ENCODE assay signal across 12 mouse cellular contexts in genomic region chr3:37747258-37748001, GRCm38 (mm10). TPM values are rescaled to one million over a fixed set of nuclear protein-coding genes. Genes with fewer than 3 reads are reported as not detected.
A peak's percentile ranks its signal among the peaks of the same experiment; 100 is the strongest.
DNase-seq lines count a peak whose midpoint lies in the region; ATAC-seq and TF ChIP-seq lines count a peak whose summit lies in the region.
"Had no signal": no experiment of that assay in that cellular context is flagged by ENCODE, and none has a peak within 500 bp of the region (broad histone marks: within the 10 kb centered on the region; RNA-seq: fewer than 3 reads in every experiment).

No protein-coding gene starts in this region.

- H3K9me3 ChIP-seq in lung, embryonic 15.5 days = no peaks in the 10 kb centered on the region
- H3K9me3 ChIP-seq in liver, embryonic 12.5 days (replicated peaks) = no peaks in the 10 kb centered on the region
- no peaks in the 10 kb centered on the region for H3K9me3 ChIP-seq in midbrain, embryonic 14.5 days (ENCODE audit: control insufficient read depth, low read length)
- H3K9me3 ChIP-seq: hindbrain, embryonic 13.5 days had no signal

- TF ChIP-seq POLR2A in small intestine, adult 2 months (IDR thresholded peaks at IDR 0.05; ENCODE audit: low read depth, low read length) = no peak

- WGBS in lung, embryonic 15.5 days = 70% methylated on average over 9 of the region's 9 CpGs
- WGBS in liver, embryonic 12.5 days (ENCODE audit: insufficient replicate concordance) = 50% methylated on average over 9 of the region's 9 CpGs
- WGBS in small intestine, adult 2 months = 49% methylated on average over 9 of the region's 9 CpGs
- 90% methylated on average over 9 of the region's 9 CpGs for WGBS in midbrain, embryonic 14.5 days

- no peak overlapping the region for H3K4me3 ChIP-seq in lung, embryonic 15.5 days
- H3K4me3 ChIP-seq in liver, embryonic 12.5 days = no peak overlapping the region
- H3K4me3 ChIP-seq in small intestine, adult 2 months (ENCODE audit: low read depth, low read length) = no peak overlapping the region
- H3K4me3 ChIP-seq in midbrain, embryonic 14.5 days (replicated peaks; ENCODE audit: low read depth, low read length) = no peak overlapping the region
- H3K4me3 ChIP-seq: heart, adult 2 months; hindbrain, embryonic 13.5 days; layer of hippocampus, adult 2 months; limb, embryonic 13.5 days had no signal

- no peak for TF ChIP-seq CTCF in small intestine, adult 2 months (IDR thresholded peaks at IDR 0.05; ENCODE audit: extremely low read depth, insufficient read length, insufficient replicate concordance, low read depth, low read length)

- no peaks in the 10 kb centered on the region for H3K36me3 ChIP-seq in lung, embryonic 15.5 days
- H3K36me3 ChIP-seq in liver, embryonic 12.5 days = no peaks in the 10 kb centered on the region
- no peaks in the 10 kb centered on the region for H3K36me3 ChIP-seq in small intestine, adult 2 months (ENCODE audit: control insufficient read depth, insufficient read depth, low read length)
- no peaks in the 10 kb centered on the region for H3K36me3 ChIP-seq in midbrain, embryonic 14.5 days (ENCODE audit: control insufficient read depth, insufficient read depth, low read length)
- H3K36me3 ChIP-seq: hindbrain, embryonic 13.5 days; limb, embryonic 13.5 days had no signal

- H3K27me3 ChIP-seq in lung, embryonic 15.5 days = peaks cover 9% of the 10 kb centered on the region; the same call in 1 of the 2 replicates
- H3K27me3 ChIP-seq in liver, embryonic 12.5 days (replicated peaks) = no peaks in the 10 kb centered on the region
- H3K27me3 ChIP-seq in small intestine, adult 2 months (ENCODE audit: control insufficient read depth, insufficient read depth, low read length) = no peaks in the 10 kb centered on the region
- no peaks in the 10 kb centered on the region for H3K27me3 ChIP-seq in midbrain, embryonic 14.5 days (ENCODE audit: control insufficient read depth, insufficient read depth, low read length)
- H3K27me3 ChIP-seq: hindbrain, embryonic 13.5 days; limb, embryonic 13.5 days had no signal

- no peaks in the 10 kb centered on the region for H3K4me1 ChIP-seq in lung, embryonic 15.5 days
- H3K4me1 ChIP-seq in liver, embryonic 12.5 days = peaks cover 20% of the 10 kb centered on the region
- H3K4me1 ChIP-seq in small intestine, adult 2 months (ENCODE audit: control insufficient read depth, insufficient read depth, insufficient read length, low read length) = peaks cover 15% of the 10 kb centered on the region
- H3K4me1 ChIP-seq in midbrain, embryonic 14.5 days (ENCODE audit: control insufficient read depth, insufficient read depth, low read length) = no peaks in the 10 kb centered on the region
- H3K4me1 ChIP-seq: hindbrain, embryonic 13.5 days had no signal

- ATAC-seq in lung, embryonic 15.5 days (ENCODE audit: borderline replicate concordance, extremely low read depth, low FRiP score, low TSS enrichment) = 0 out of 2 replicates have a peak, but pooled peaks have one; percentile 23
- ATAC-seq in common myeloid progenitor, adult 5-6 weeks (replicated peaks; ENCODE audit: low read depth, poor library complexity, severe bottlenecking) = peak; percentile 13; the same call in 1 of the 2 replicates
- ATAC-seq in liver, embryonic 12.5 days = peak; percentile 44
- no peak for ATAC-seq in midbrain, embryonic 14.5 days (ENCODE audit: low FRiP score, low TSS enrichment)

- H3K27ac ChIP-seq in lung, embryonic 15.5 days = peak overlapping the region; percentile 66
- peak overlapping the region; percentile 8; the same call in 1 of the 2 replicates for H3K27ac ChIP-seq in liver, embryonic 12.5 days
- peak overlapping the region; percentile 73 for H3K27ac ChIP-seq in small intestine, adult 2 months (ENCODE audit: insufficient read depth, low read depth, low read length)
- H3K27ac ChIP-seq in midbrain, embryonic 14.5 days (replicated peaks; ENCODE audit: low read depth, low read length) = no peak overlapping the region
- H3K27ac ChIP-seq: heart, adult 2 months; hindbrain, embryonic 13.5 days; layer of hippocampus, adult 2 months; limb, embryonic 13.5 days had no signal

- no peak for DNase-seq in lung, postnatal 14 days
- no peak for DNase-seq in urinary bladder, postnatal 10 days (ENCODE audit: low spot score)
- no peak for DNase-seq in adrenal gland, postnatal 14 days
- no peak for DNase-seq in midbrain, embryonic 14.5 days
- DNase-seq: heart, adult 2 months had no signal

- no peak overlapping the region for H3K4me2 ChIP-seq in lung, embryonic 15.5 days
- H3K4me2 ChIP-seq in liver, embryonic 12.5 days = peak overlapping the region; percentile 35; the same call in 1 of the 2 replicates
- H3K4me2 ChIP-seq in midbrain, embryonic 14.5 days (ENCODE audit: low read length) = no peak overlapping the region
- H3K4me2 ChIP-seq: hindbrain, embryonic 13.5 days; limb, embryonic 13.5 days had no signal

- no peak overlapping the region for H3K9ac ChIP-seq in lung, embryonic 15.5 days
- H3K9ac ChIP-seq in liver, embryonic 12.5 days = no peak overlapping the region
- no peak overlapping the region for H3K9ac ChIP-seq in midbrain, embryonic 14.5 days (replicated peaks; ENCODE audit: low read length)
- H3K9ac ChIP-seq: hindbrain, embryonic 13.5 days; limb, embryonic 13.5 days had no signal

RNA-seq across cellular contexts. Expression of gene Gm5148, which starts 23.1 kb away (rescaled TPM):
- polyA plus RNA-seq in lung, embryonic 15.5 days (2015; fragmentation: Nextera tagmentation; extraction: Ambion mirVana) = 4.7 and 5.8 TPM in 2 replicates
- 47.1 and 54.4 TPM in 2 replicates for total RNA-seq in common myeloid progenitor, adult 5-6 weeks (2017)
- polyA plus RNA-seq in liver, embryonic 12.5 days (2016; fragmentation: Nextera tagmentation; extraction: Ambion mirVana) = 2.7 and 3.1 TPM in 2 replicates
- polyA plus RNA-seq in small intestine, adult 2 months (2012; rRNA removed) = 0.86 and 1.7 TPM in 2 replicates
- 0.26 TPM in 1 of 2 replicates, not detected in the other for total RNA-seq in adrenal gland, postnatal 14 days (2021)
- 12.9 and 18.5 TPM in 2 replicates for polyA plus RNA-seq in midbrain, embryonic 14.5 days (2014; fragmentation: Nextera tagmentation; extraction: Ambion mirVana)
